Mouse (Mus musculus) stomach, embryonic 14.5 days (tissue): ENCODE results near the gene Khnyn. TPM values are rescaled to one million over a fixed set of nuclear protein-coding genes. Genes with fewer than 3 reads are reported as not detected.

Source experiments
- ATAC-seq: fragments of 200-750 bp; cut with Nextera tagmentation; 2 replicates; pipeline ENCODE4 v1.8.0; 2017; ENCODE audit warnings: low read depth, moderate TSS enrichment; ENCODE audit not compliant: insufficient number of reproducible peaks, insufficient read depth, low FRiP score
- H3K27ac ChIP-seq: fragments of 300-500 bp; sonication (generic); 2 replicates; pipeline ENCODE4 v1.5.1; 2014; ENCODE audit warnings: mild to moderate bottlenecking, low read length, moderate library complexity, mixed read lengths
- H3K27me3 ChIP-seq: fragments of 300-500 bp; sonication (generic); 2 replicates; pipeline ENCODE4 v1.6.1; 2014; ENCODE audit warnings: low read length, control low read depth, mixed read lengths; ENCODE audit not compliant: control insufficient read depth, insufficient read depth
- H3K36me3 ChIP-seq: fragments of 300-500 bp; sonication (generic); 2 replicates; pipeline ENCODE4 v1.6.1; 2014; ENCODE audit warnings: mild to moderate bottlenecking, control low read depth, low read length, moderate library complexity, mixed read lengths; ENCODE audit not compliant: control insufficient read depth, insufficient read depth
- H3K4me1 ChIP-seq: fragments of 300-500 bp; sonication (generic); 2 replicates; pipeline ENCODE4 v1.6.1; 2014; ENCODE audit warnings: low read length, control low read depth, mixed read lengths; ENCODE audit not compliant: control insufficient read depth, insufficient read depth
- H3K4me2 ChIP-seq: fragments of 300-500 bp; sonication (generic); replicated peaks from 2 replicates; pipeline ENCODE4 v1.6.1; 2014; ENCODE audit warnings: low read depth, low read length, control low read depth
- H3K4me3 ChIP-seq: fragments of 300-500 bp; sonication (generic); 2 replicates; pipeline ENCODE4 v1.5.1; 2014; ENCODE audit warnings: low read depth, low read length, control low read depth
- H3K9ac ChIP-seq: fragments of 300-500 bp; sonication (generic); replicated peaks from 2 replicates; pipeline ENCODE4 v1.6.1; 2014; ENCODE audit warnings: low read depth, mild to moderate bottlenecking, control low read depth, low read length, moderate library complexity, mixed read lengths
- H3K9me3 ChIP-seq: fragments of 300-500 bp; sonication (generic); 2 replicates; pipeline ENCODE4 v1.6.1; 2016; ENCODE audit warnings: low read depth, low read length, control low read depth; ENCODE audit not compliant: control insufficient read depth
- WGBS: fragments of 180-500 bp; shearing (Covaris S2); extraction: QIAGEN DNeasy Blood & Tissue Kit; methylation state at CpG from one replicate; pipeline ENCODE4 v1.1.7; 2014; 5-methylcytosine and 5-hydroxymethylcytosine counted together
- polyA plus RNA-seq: library from polyadenylated mRNA; unstranded; fragments of >200 nt; fragmentation: Nextera tagmentation; extraction: Ambion mirVana; gene quantifications from 2 replicates; pipeline ENCODE4 v1.2.1, GENCODE M21; 2014

The Khnyn gene
- polyA plus RNA-seq, 1 experiment from 2014 or later = 10.4 TPM

DNA sequence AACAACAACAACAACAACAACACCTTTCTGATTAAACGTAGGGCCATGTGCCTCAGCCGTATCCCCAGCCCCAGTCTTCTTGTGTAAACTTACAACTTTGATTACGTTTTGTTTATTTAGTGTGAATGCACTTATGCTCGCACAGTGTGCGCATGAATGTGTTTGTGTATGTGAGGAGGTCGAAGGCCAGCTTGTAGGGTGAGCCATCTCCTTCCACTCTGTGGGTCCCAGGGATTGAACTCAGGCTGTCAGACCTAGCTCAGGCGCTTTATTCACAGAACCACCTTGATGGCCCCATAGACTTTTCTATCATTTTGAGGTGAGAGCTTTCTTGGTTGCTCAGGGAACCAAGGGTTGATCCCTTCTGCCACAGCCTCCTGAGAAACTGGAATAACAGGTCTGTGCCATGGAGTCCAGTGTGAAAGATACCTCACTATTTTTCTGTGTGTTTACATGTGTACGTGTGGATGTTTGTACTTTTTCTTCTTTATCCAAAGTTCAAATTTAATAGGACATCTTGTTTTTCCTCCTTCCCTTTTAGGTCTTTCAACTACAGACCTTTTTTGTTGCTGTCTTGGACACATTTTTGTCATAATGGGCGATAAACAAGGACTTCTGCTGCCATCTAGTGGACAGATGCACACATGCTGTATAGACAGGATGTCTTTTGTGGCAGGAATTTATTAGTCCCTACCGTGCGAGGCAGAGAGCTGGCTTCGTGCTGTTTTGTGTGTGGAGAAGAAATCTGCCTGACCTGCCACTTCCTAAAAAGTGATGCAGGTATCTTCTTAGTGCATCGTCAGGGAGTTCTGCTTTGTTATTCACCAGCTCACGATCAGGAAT, 33.7 kb downstream of the Khnyn start:
- H3K4me3 ChIP-seq = no peak overlapping the region
- ATAC-seq = peak; percentile 78

DNA sequence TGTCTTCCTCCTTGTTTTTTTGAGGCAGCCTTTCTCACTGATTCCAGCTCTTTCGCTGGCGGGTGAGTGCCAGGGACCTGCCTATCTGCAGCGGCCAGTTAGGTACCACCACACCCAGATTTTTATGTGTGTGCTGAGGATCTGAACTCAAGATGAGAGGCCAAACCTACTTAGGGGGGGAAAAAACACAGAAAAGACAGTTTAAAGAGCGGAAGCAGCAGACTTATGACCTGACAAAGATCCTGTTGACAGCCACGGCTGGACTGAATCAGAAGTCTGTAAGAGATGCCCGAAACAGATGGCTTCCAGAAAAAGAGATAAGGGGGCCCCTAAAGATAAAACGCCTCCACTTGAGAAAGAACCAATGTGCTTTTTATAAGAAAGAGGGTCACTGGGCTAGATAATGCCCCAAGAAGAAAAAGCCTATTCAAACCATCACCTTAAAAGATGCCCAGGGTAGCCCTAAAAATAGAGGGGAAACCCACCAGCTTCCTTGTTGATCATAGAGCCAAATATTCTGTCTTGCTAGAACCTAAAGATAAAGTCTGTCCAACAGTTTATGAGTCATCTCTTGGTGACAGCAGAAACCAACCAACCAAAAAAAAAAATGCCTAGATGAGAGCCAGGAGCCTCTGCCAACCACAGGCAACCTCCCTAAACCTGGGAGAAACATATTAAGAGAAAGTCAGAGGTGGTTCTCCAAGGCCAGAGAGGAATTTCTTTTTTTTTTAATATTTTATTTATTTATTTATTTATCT, 37.9 kb downstream of the Khnyn start:
- H3K9ac ChIP-seq = no peak overlapping the region
- 47% methylated on average over 7 of the region's 7 CpGs for WGBS
- H3K9me3 ChIP-seq = no peaks in the 10 kb centered on the region
- no peaks in the 10 kb centered on the region for H3K36me3 ChIP-seq
- H3K27ac ChIP-seq = no peak overlapping the region
- no peak overlapping the region for H3K4me3 ChIP-seq
- H3K27me3 ChIP-seq = no peaks in the 10 kb centered on the region
- ATAC-seq = no peak
- no peaks in the 10 kb centered on the region for H3K4me1 ChIP-seq
- H3K4me2 ChIP-seq = no peak overlapping the region

More for the DNA sequence above, 33.7 kb downstream of the Khnyn start:
- Histone ChIP-seq H3K27me3 (no peaks in the 10 kb centered on the region), H3K27ac (no peak overlapping the region), H3K36me3 (no peaks in the 10 kb centered on the region), H3K4me1 (no peaks in the 10 kb centered on the region), H3K9ac (no peak overlapping the region), H3K4me2 (no peak overlapping the region), H3K9me3 (no peaks in the 10 kb centered on the region)
- WGBS = 16% methylated on average over 14 of the region's 14 CpGs

DNA sequence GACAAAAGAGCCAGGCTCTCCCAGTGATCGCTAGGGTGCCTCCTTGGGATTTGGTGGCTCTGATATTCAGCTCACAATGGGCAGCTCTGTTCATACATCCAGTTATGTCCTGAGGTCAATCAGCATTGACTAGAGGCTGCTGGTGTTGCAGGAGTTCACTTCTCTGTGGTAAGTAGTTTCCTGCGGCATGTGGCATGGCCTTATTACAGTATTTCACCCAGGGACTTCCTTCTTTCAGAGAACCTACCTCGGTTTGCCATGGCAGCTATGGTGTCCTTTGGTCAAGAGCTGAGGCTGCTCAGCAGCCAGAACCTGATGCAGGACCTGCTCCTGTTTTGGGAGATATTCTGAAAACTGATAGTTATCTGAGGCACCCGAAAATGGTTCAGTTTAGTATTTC, 42.1 kb downstream of the Khnyn start:
- ATAC-seq = no peak
- 87% methylated on average over 4 of the region's 4 CpGs for WGBS
- H3K36me3 ChIP-seq = no peaks in the 10 kb centered on the region

GRCm38 (mm10) chr14:55929263-55929997, 44.7 kb downstream of the Khnyn start:
- no peak for ATAC-seq
- Histone ChIP-seq H3K4me2 (no peak overlapping the region), H3K27me3 (no peaks in the 10 kb centered on the region), H3K9me3 (no peaks in the 10 kb centered on the region), H3K4me1 (no peaks in the 10 kb centered on the region), H3K27ac (no peak overlapping the region), H3K36me3 (no peaks in the 10 kb centered on the region), H3K4me3 (no peak overlapping the region), H3K9ac (no peak overlapping the region)
- WGBS = 69% methylated on average over 12 of the region's 12 CpGs

More for the DNA sequence above, 42.1 kb downstream of the Khnyn start:
- no peaks in the 10 kb centered on the region for H3K9me3 ChIP-seq
- no peak overlapping the region for H3K4me3 ChIP-seq
- H3K27me3 ChIP-seq = no peaks in the 10 kb centered on the region
- no peak overlapping the region for H3K9ac ChIP-seq
- H3K4me1 ChIP-seq = no peaks in the 10 kb centered on the region
- no peak overlapping the region for H3K4me2 ChIP-seq
- no peak overlapping the region for H3K27ac ChIP-seq

DNA sequence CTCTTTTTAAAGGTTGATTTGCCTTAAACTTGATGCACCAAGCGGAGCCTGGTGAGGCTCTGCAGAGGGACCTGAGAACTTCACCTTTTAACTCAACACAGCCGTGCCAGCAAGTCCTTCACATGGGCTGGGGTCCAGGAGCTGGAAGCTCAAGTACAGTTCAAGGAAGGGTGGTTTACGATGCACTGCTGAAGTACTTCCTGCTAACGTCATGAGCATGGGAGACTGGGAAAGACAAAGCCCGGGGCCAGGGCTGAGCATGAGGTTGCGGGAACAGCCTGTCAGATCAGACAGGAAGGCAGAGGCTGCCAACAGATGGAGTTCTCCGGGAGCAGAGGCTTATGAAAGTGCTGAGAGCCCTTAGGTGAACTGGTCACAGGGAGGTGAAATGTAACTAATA, 48.8 kb downstream of the Khnyn start:
- Histone ChIP-seq H3K27me3 (no peaks in the 10 kb centered on the region), H3K9me3 (no peaks in the 10 kb centered on the region), H3K27ac (no peak overlapping the region), H3K4me2 (no peak overlapping the region), H3K4me3 (no peak overlapping the region), H3K9ac (no peak overlapping the region), H3K36me3 (no peaks in the 10 kb centered on the region), H3K4me1 (no peaks in the 10 kb centered on the region)
- WGBS = 25% methylated on average over 7 of the region's 7 CpGs
- ATAC-seq = peak; percentile 23; the same call in 1 of the 2 replicates

GRCm38 (mm10) chr14:55940070-55940800, 55.5 kb downstream of the Khnyn start:
- no peak for ATAC-seq
- Histone ChIP-seq H3K4me1 (no peaks in the 10 kb centered on the region), H3K9ac (no peak overlapping the region), H3K9me3 (no peaks in the 10 kb centered on the region), H3K4me3 (no peak overlapping the region), H3K27me3 (no peaks in the 10 kb centered on the region), H3K36me3 (no peaks in the 10 kb centered on the region), H3K27ac (no peak overlapping the region), H3K4me2 (no peak overlapping the region)
- WGBS = 21% methylated on average over 7 of the region's 7 CpGs

DNA sequence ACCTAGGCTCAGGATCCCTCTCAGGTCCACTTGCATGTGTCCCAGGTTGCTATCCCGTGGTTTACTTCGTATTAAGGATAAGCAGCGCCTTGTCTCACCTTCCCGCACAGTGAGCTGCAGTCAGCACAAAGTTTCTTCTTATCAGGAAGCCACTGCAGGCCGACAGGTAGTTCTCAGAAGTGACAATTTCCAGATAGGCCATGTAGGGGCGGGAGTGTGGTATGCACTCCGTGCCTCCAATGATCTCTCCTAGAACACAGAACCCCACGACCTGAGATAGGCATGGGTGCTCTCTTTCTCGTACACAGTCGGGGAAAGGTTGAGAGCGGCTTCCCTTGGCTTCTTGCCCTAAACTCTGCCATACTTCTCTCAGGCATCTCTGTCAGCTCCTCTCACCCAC, 58.9 kb downstream of the Khnyn start:
- Histone ChIP-seq H3K27me3 (no peaks in the 10 kb centered on the region), H3K4me1 (no peaks in the 10 kb centered on the region), H3K36me3 (no peaks in the 10 kb centered on the region), H3K9ac (no peak overlapping the region), H3K4me3 (no peak overlapping the region), H3K4me2 (no peak overlapping the region), H3K9me3 (no peaks in the 10 kb centered on the region), H3K27ac (no peak overlapping the region)
- no peak for ATAC-seq
- 71% methylated on average over 11 of the region's 11 CpGs for WGBS

DNA sequence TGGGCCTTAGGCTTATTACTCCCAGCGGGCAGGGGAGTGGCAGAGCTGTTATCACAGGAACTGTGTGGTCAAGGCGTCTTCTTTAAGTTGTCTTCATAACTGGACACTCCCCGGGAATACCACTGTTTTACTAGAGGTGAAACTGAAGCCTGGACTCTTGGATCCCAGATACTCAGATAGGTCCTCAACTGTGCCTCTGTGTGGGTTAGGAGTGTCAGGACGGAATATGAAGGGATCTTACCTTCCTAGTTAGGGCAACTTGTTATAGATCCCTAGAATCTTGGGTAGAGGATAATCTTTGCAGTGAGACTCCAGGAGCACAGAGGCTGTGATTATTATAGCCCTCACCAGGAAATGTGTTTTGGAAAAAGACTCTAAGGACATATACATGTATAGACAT, 59.8 kb downstream of the Khnyn start, which contains the start of gene Cma1:
Gene Cma1 (minus strand): TSS at position 101 of the 400 bp plus-strand sequence.
- Histone ChIP-seq H3K4me2 (no peak within 1 kb of the TSS), H3K9me3 (no peaks in the 10 kb centered on the region), H3K27me3 (no peaks in the 10 kb centered on the region), H3K9ac (no peak within 1 kb of the TSS), H3K4me3 (no peak within 1 kb of the TSS), H3K4me1 (no peaks in the 10 kb centered on the region), H3K27ac (no peak within 1 kb of the TSS), H3K36me3 (no peaks in the 10 kb centered on the region)
- WGBS = 81% methylated on average over 4 of the region's 4 CpGs
- ATAC-seq = no peak
